Mouse (Mus musculus): Measurements from ENCODE around the gene P4hb.
"Not testable (repeated sequence)": the region's sequence is repeated elsewhere in the genome, so short reads cannot be mapped to it uniquely, and the experiment has no call there.

The P4hb gene

GRCm38 (mm10) chr11:120575046-120575445, 2.0 kb upstream of the P4hb start:
- intact Hi-C loops (cut with DNase I) = loop anchor here (5.0 kb wide), 1 partner anchor 37 kb away; no protein-coding TSS in a partner anchor

GRCm38 (mm10) chr11:120574278-120574600, 1.2 kb upstream of the P4hb start:
- intact Hi-C loops (cut with DNase I) = loop anchor here (5.0 kb wide), 1 partner anchor 57 kb away; no protein-coding TSS in a partner anchor

- intact Hi-C loops (cut with DNase I) = loop anchor here (5.0 kb wide), 1 partner anchor 56 kb away; no protein-coding TSS in a partner anchor
Observed at GRCm38 (mm10) chr11:120573585-120574277, 678 bp upstream of the P4hb start.

- intact Hi-C loops (cut with DNase I) = loop anchor here (5.0 kb wide), 1 partner anchor 55 kb away; no protein-coding TSS in a partner anchor
Observed at GRCm38 (mm10) chr11:120572417-120572751, 669 bp downstream of the P4hb start.

- intact Hi-C loops (cut with DNase I) = loop anchor here (5.0 kb wide), 1 partner anchor 55 kb away; no protein-coding TSS in a partner anchor
Observed at GRCm38 (mm10) chr11:120571754-120572416, 1.2 kb downstream of the P4hb start.

GRCm38 (mm10) chr11:120571122-120571521, 1.9 kb downstream of the P4hb start:
- intact Hi-C loops (cut with DNase I) = loop anchor here (5.0 kb wide), 1 partner anchor 54 kb away; no protein-coding TSS in a partner anchor

GRCm38 (mm10) chr11:120568324-120568723, 4.7 kb downstream of the P4hb start:
- intact Hi-C loops (cut with DNase I) = no loop called here

- intact Hi-C loops (cut with DNase I) = no loop called here
Observed at GRCm38 (mm10) chr11:120565114-120565513, 7.9 kb downstream of the P4hb start.

GRCm38 (mm10) chr11:120562949-120563348, 10.1 kb downstream of the P4hb start:
- intact Hi-C loops (cut with DNase I) = no loop called here

- intact Hi-C loops (cut with DNase I) = no loop called here
Observed at GRCm38 (mm10) chr11:120560952-120561728, 11.9 kb downstream of the P4hb start.

- intact Hi-C loops (cut with DNase I) = not testable (repeated sequence)
Observed at GRCm38 (mm10) chr11:120558843-120559242, 14.2 kb downstream of the P4hb start.

GRCm38 (mm10) chr11:120555260-120555659, 17.8 kb downstream of the P4hb start:
- intact Hi-C loops (cut with DNase I) = no loop called here

GRCm38 (mm10) chr11:120554834-120555233, 18.2 kb downstream of the P4hb start:
- intact Hi-C loops (cut with DNase I) = no loop called here

GRCm38 (mm10) chr11:120552736-120553135, 20.3 kb downstream of the P4hb start:
- intact Hi-C loops (cut with DNase I) = no loop called here

GRCm38 (mm10) chr11:120550810-120551440, 22.1 kb downstream of the P4hb start, which contains the start of gene Ppp1r27:
TSS of gene Ppp1r27 (minus strand) at chr11:120551132.
- intact Hi-C loops (cut with DNase I) = no loop called here

GRCm38 (mm10) chr11:120549986-120550809, 22.9 kb downstream of the P4hb start:
- intact Hi-C loops (cut with DNase I) = no loop called here

- intact Hi-C loops (cut with DNase I) = no loop called here
Observed at GRCm38 (mm10) chr11:120549168-120549945, 23.7 kb downstream of the P4hb start, which contains the start of gene Mcrip1. TSS of gene Mcrip1 (minus strand) at chr11:120549727.

- intact Hi-C loops (cut with DNase I) = no loop called here
Observed at GRCm38 (mm10) chr11:120548786-120549167, 24.3 kb downstream of the P4hb start.

GRCm38 (mm10) chr11:120548214-120548613, 24.8 kb downstream of the P4hb start:
- intact Hi-C loops (cut with DNase I) = no loop called here

GRCm38 (mm10) chr11:120547469-120547868, 25.6 kb downstream of the P4hb start:
- intact Hi-C loops (cut with DNase I) = no loop called here
